Mouse (Mus musculus) CH12.LX (cell line): ENCODE results near the gene Ndufb5. TPM values are rescaled to one million over a fixed set of nuclear protein-coding genes. Genes with fewer than 3 reads are reported as not detected.
A peak's percentile ranks its signal among the peaks of the same experiment; 100 is the strongest.

ENCODE experiments used
- DNase-seq: peaks from one replicate; pipeline ENCODE4 v3.0.0-alpha.2; 2013; ENCODE audit errors: extremely low read depth
- H3K27ac ChIP-seq: 2 replicates; pipeline ENCODE4 v1.5.1; 2012; ENCODE audit warnings: low read depth, mild to moderate bottlenecking, control low read depth, moderate library complexity; ENCODE audit not compliant: insufficient read depth
- H3K27me3 ChIP-seq: replicated peaks from 2 replicates; pipeline ENCODE3; 2012; ENCODE audit warnings: inconsistent platforms
- H3K36me3 ChIP-seq, 2 experiments: replicated peaks in 1 of 2; 2 replicates each; pipeline versions ENCODE3 to v1.6.1; 2012; ENCODE audit warnings: inconsistent platforms in 1 of 2, low read length in 1 of 2, mild to moderate bottlenecking in 1 of 2, mixed read lengths in 1 of 2, moderate library complexity in 1 of 2; ENCODE audit not compliant: control insufficient read depth in 1 of 2, insufficient read depth in 1 of 2
- H3K4me1 ChIP-seq, 2 experiments: 2 replicates each; pipeline ENCODE4 v1.6.1; 2012; ENCODE audit warnings: inconsistent platforms in 1 of 2, moderate library complexity in 1 of 2; ENCODE audit not compliant: insufficient read depth in 2 of 2, control insufficient read depth in 1 of 2
- H3K4me2 ChIP-seq: 2 replicates; pipeline ENCODE4 v1.6.1; 2012; ENCODE audit warnings: low read depth, mild to moderate bottlenecking, control low read depth; ENCODE audit not compliant: poor library complexity, insufficient read depth, severe bottlenecking
- H3K4me3 ChIP-seq, 3 experiments: fragments of 150-350 bp in 1 of 3; sonication (generic) in 1 of 3; replicated peaks in 1 of 3; 2 replicates each; pipeline versions ENCODE3 to v1.5.1; 2011 to 2012; ENCODE audit warnings: low read depth in 2 of 3, low read length in 2 of 3, mild to moderate bottlenecking in 2 of 3, moderate library complexity in 2 of 3, control low read depth in 1 of 3, improper control_type of control experiment in 1 of 3, inconsistent platforms in 1 of 3, mixed read lengths in 1 of 3; ENCODE audit not compliant: poor library complexity in 1 of 3
- H3K79me2 ChIP-seq: replicated peaks from 2 replicates; pipeline ENCODE4 v1.6.1; 2012; ENCODE audit warnings: mild to moderate bottlenecking, moderate library complexity; ENCODE audit not compliant: control insufficient read depth, poor library complexity, insufficient read depth, severe bottlenecking; ENCODE audit errors: extremely low read depth
- H3K9ac ChIP-seq: 2 replicates; pipeline ENCODE4 v1.6.1; 2012; ENCODE audit warnings: low read depth, mild to moderate bottlenecking, control low read depth, moderate library complexity; ENCODE audit not compliant: insufficient read depth
- H3K9me3 ChIP-seq: replicated peaks from 2 replicates; pipeline ENCODE3; 2012; ENCODE audit warnings: low read length, inconsistent platforms, mixed read lengths
- BHLHE40 ChIP-seq: IDR thresholded peaks from 2 replicates; pipeline ENCODE4 v1.6.1; 2011; ENCODE audit warnings: mild to moderate bottlenecking, low read depth, low read length, improper control_type of control experiment
- CHD1 ChIP-seq: IDR thresholded peaks from 2 replicates; pipeline ENCODE4 v1.6.1; 2012; ENCODE audit warnings: low read depth, low read length, improper control_type of control experiment, inconsistent platforms
- CHD2 ChIP-seq: IDR thresholded peaks from 2 replicates; pipeline ENCODE4 v1.6.1; 2011; ENCODE audit warnings: low read length, improper control_type of control experiment
- CTCF ChIP-seq, 2 experiments: IDR thresholded peaks in 1 of 2; conservative IDR thresholded peaks in 1 of 2; 2 replicates each; pipeline ENCODE4 v1.5.1; 2011 to 2012; ENCODE audit warnings: low read depth in 2 of 2, low read length in 2 of 2, improper control_type of control experiment in 1 of 2, inconsistent platforms in 1 of 2, mild to moderate bottlenecking in 1 of 2, moderate library complexity in 1 of 2
- E2F4 ChIP-seq: IDR thresholded peaks from 2 replicates; pipeline ENCODE4 v1.6.1; 2011; ENCODE audit warnings: low read depth, low read length, improper control_type of control experiment; ENCODE audit not compliant: insufficient replicate concordance
- ELF1 ChIP-seq: IDR thresholded peaks from 2 replicates; pipeline ENCODE4 v1.6.1; 2014; ENCODE audit warnings: low read depth, mild to moderate bottlenecking, inconsistent platforms, low read length, improper control_type of control experiment
- EP300 ChIP-seq: IDR thresholded peaks from 2 replicates; pipeline ENCODE4 v1.6.1; 2011; ENCODE audit warnings: low read length, improper control_type of control experiment
- ETS1 ChIP-seq: conservative IDR thresholded peaks from 2 replicates; pipeline ENCODE4 v1.6.1; 2012; ENCODE audit warnings: low read depth, mild to moderate bottlenecking, inconsistent platforms, low read length, improper control_type of control experiment, moderate library complexity
- GABPA ChIP-seq: IDR thresholded peaks from 2 replicates; pipeline ENCODE4 v1.6.1; 2012; ENCODE audit warnings: low read depth, low read length, improper control_type of control experiment, inconsistent platforms; ENCODE audit not compliant: insufficient replicate concordance
- HCFC1 ChIP-seq: IDR thresholded peaks from 2 replicates; pipeline ENCODE4 v1.6.1; 2012; ENCODE audit warnings: low read depth, mild to moderate bottlenecking, inconsistent platforms, low read length, improper control_type of control experiment
- IRF4 ChIP-seq: IDR thresholded peaks from 2 replicates; pipeline ENCODE4 v1.6.1; 2014; ENCODE audit warnings: low read depth, mild to moderate bottlenecking, inconsistent platforms, low read length, improper control_type of control experiment
- JUN ChIP-seq: IDR thresholded peaks from 2 replicates; pipeline ENCODE4 v1.6.1; 2011; ENCODE audit warnings: low read depth, mild to moderate bottlenecking, low read length, improper control_type of control experiment, moderate library complexity; ENCODE audit not compliant: insufficient read depth
- JUND ChIP-seq: conservative IDR thresholded peaks from 2 replicates; pipeline ENCODE4 v1.6.1; 2011; ENCODE audit warnings: low read depth, low read length, improper control_type of control experiment
- KAT2A ChIP-seq: IDR thresholded peaks from 2 replicates; pipeline ENCODE4 v1.6.1; 2012; ENCODE audit warnings: low read length, improper control_type of control experiment, inconsistent platforms; ENCODE audit not compliant: insufficient replicate concordance
- MAFK ChIP-seq: IDR thresholded peaks from 2 replicates; pipeline ENCODE4 v1.6.1; 2011; ENCODE audit warnings: low read length, improper control_type of control experiment; ENCODE audit not compliant: insufficient replicate concordance
- MAX ChIP-seq: IDR thresholded peaks from 2 replicates; pipeline ENCODE4 v1.6.1; 2011; ENCODE audit warnings: low read length, improper control_type of control experiment
- MAZ ChIP-seq: IDR thresholded peaks from 2 replicates; pipeline ENCODE4 v1.6.1; 2012; ENCODE audit warnings: low read depth, mild to moderate bottlenecking, inconsistent platforms, low read length, improper control_type of control experiment, moderate library complexity
- MEF2A ChIP-seq: IDR thresholded peaks from 2 replicates; pipeline ENCODE4 v1.6.1; 2014; ENCODE audit warnings: low read depth, mild to moderate bottlenecking, inconsistent platforms, low read length, improper control_type of control experiment, borderline replicate concordance
- MXI1 ChIP-seq: IDR thresholded peaks from 2 replicates; pipeline ENCODE4 v1.6.1; 2011; ENCODE audit warnings: mild to moderate bottlenecking, low read depth, low read length, improper control_type of control experiment
- MYC ChIP-seq: IDR thresholded peaks from 2 replicates; pipeline ENCODE4 v1.6.1; 2011; ENCODE audit warnings: low read depth, mild to moderate bottlenecking, improper control_type of control experiment, low read length
- NELFE ChIP-seq: IDR thresholded peaks from 2 replicates; pipeline ENCODE4 v1.6.1; 2011; ENCODE audit warnings: low read depth, low read length, improper control_type of control experiment
- NRF1 ChIP-seq: IDR thresholded peaks from 2 replicates; pipeline ENCODE4 v1.6.1; 2014; ENCODE audit warnings: low read depth, mild to moderate bottlenecking, inconsistent platforms, low read length, improper control_type of control experiment, moderate library complexity
- PAX5 ChIP-seq: IDR thresholded peaks from 2 replicates; pipeline ENCODE4 v1.6.1; 2012; ENCODE audit warnings: low read length, inconsistent platforms, mixed read lengths
- POLR2A ChIP-seq: IDR thresholded peaks from 2 replicates; pipeline ENCODE4 v1.6.1; 2011; ENCODE audit warnings: low read depth, mild to moderate bottlenecking, improper control_type of control experiment, low read length
- POLR2AphosphoS2 ChIP-seq: IDR thresholded peaks from 2 replicates; pipeline ENCODE4 v1.6.1; 2011; ENCODE audit warnings: low read depth, low read length, improper control_type of control experiment
- RAD21 ChIP-seq: IDR thresholded peaks from 2 replicates; pipeline ENCODE4 v1.6.1; 2011; ENCODE audit warnings: low read depth, mild to moderate bottlenecking, low read length, improper control_type of control experiment, moderate library complexity
- RCOR1 ChIP-seq: conservative IDR thresholded peaks from 2 replicates; pipeline ENCODE4 v1.6.1; 2012; ENCODE audit warnings: low read depth, mild to moderate bottlenecking, inconsistent platforms, low read length, improper control_type of control experiment
- SIN3A ChIP-seq: IDR thresholded peaks from 2 replicates; pipeline ENCODE4 v1.6.1; 2012; ENCODE audit warnings: low read length, improper control_type of control experiment, inconsistent platforms
- SMC3 ChIP-seq: IDR thresholded peaks from 2 replicates; pipeline ENCODE4 v1.6.1; 2011; ENCODE audit warnings: low read depth, low read length, improper control_type of control experiment
- TBP ChIP-seq: conservative IDR thresholded peaks from 2 replicates; pipeline ENCODE4 v1.6.1; 2011; ENCODE audit warnings: low read depth, low read length, improper control_type of control experiment
- UBTF ChIP-seq: IDR thresholded peaks from 2 replicates; pipeline ENCODE4 v1.6.1; 2012; ENCODE audit warnings: low read depth, mild to moderate bottlenecking, inconsistent platforms, low read length, improper control_type of control experiment, moderate library complexity
- USF1 ChIP-seq: IDR thresholded peaks from 2 replicates; pipeline ENCODE4 v1.6.1; 2014; ENCODE audit warnings: low read depth, mild to moderate bottlenecking, inconsistent platforms, low read length, improper control_type of control experiment
- USF2 ChIP-seq: conservative IDR thresholded peaks from 2 replicates; pipeline ENCODE4 v1.6.1; 2011; ENCODE audit warnings: low read depth, low read length, improper control_type of control experiment
- ZC3H11A ChIP-seq: IDR thresholded peaks from 2 replicates; pipeline ENCODE4 v1.6.1; 2012; ENCODE audit warnings: low read depth, mild to moderate bottlenecking, inconsistent platforms, low read length, improper control_type of control experiment
- ZKSCAN1 ChIP-seq: IDR thresholded peaks from 2 replicates; pipeline ENCODE4 v1.6.1; 2012; ENCODE audit warnings: low read depth, inconsistent platforms, low read length, improper control_type of control experiment, borderline replicate concordance
- ZMIZ1 ChIP-seq: IDR thresholded peaks from 2 replicates; pipeline ENCODE4 v1.6.1; 2012; ENCODE audit warnings: low read depth, mild to moderate bottlenecking, inconsistent platforms, low read length, improper control_type of control experiment
- ZNF384 ChIP-seq: IDR thresholded peaks from 2 replicates; pipeline ENCODE4 v1.6.1; 2012; ENCODE audit warnings: low read depth, low read length, improper control_type of control experiment, inconsistent platforms
- dilution Hi-C: fragments of 300-500 bp; cut with MboI; formaldehyde crosslinking; loops from 2 replicates; pipeline ENCODE4 v1.14.3; 2020; ENCODE audit warnings: low sequenced_read_pairs; ENCODE audit not compliant: extremely low pct_unique_long_range_greater_than_20kb, extremely low pct_ligation_motif_present
- in situ Hi-C: fragments of 300-500 bp; cut with MboI; formaldehyde crosslinking; loops from 3 replicates; pipeline ENCODE4 v1.14.3; 2019; ENCODE audit warnings: low sequenced_read_pairs, low pct_ligation_motif_present, low pct_unique_long_range_greater_than_20kb, mixed read lengths
- polyA plus RNA-seq: library from polyadenylated mRNA; unstranded; fragments of >175 nt; gene quantifications from 2 replicates; pipeline ENCODE4 v1.2.1, GENCODE M21; 2012; ENCODE audit warnings: low read depth; ENCODE audit not compliant: insufficient read length
- total RNA-seq, 2 experiments: library from RNA; depleted of rRNA; stranded (reverse); fragments of 300-350 nt in 1 of 2; fragments of >200 nt in 1 of 2; gene quantifications; 2 replicates each; pipeline ENCODE4 v1.2.3; 2012 to 2014

Ndufb5 gene
- 175 and 179 TPM in 2 replicates for total RNA-seq (2012; rRNA removed)
- 427 and 467 TPM in 2 replicates for total RNA-seq (2014; rRNA removed)
- 145 and 163 TPM in 2 replicates for polyA plus RNA-seq

DNA sequence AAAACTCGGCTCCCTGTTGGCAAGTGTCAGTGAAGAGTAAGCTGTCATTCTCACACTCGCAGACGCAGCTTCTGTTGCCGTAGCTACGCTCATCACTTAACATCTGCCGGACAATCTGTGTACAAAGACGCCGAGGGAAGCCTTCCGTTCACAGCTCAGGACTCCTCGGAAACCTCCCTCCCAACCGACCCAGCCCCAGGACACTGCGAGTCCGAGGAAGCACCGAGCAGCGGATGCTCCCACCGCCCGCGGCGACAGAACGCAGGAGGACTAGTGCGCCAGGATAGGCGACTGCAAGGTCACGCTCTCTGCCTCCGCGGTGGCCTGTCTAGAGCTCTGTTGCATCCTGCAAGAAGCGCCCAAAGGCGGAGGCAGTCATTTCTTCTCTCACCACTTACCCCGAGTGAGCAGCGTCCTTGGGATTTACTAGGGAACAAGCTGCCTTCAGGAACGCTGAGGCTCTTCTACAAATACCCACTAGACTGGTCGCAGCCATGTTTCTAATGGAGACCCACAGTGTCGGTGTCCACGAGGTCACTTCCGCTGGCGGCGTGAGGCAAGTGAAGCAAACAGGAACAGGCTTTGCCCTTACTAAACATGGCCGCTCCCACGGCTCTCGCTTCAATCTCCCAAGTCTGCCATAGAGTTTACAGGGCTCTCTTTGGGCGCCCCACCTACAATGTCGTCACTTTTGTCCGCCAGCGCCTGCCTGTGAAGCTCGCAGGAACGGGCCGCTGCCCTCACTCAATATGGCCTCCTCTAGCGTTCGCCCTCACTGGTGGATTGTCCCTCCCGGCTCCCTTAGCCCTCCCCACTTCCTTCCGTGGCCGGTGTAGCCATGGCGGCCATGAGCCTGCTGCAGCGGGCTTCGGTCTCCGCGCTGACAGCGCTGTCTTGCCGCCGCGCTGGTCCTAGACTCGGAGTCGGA, at the start of gene Ndufb5:
TSS of gene Ndufb5 (plus strand) at position 747 of the 928 bp plus-strand sequence.
- Histone ChIP-seq H3K9ac (peak within 1 kb of the TSS; percentile 91), H3K36me3 (peaks cover 19 to 59% of the 10 kb centered on the region in 2 experiments), H3K4me2 (peak within 1 kb of the TSS; percentile 92), H3K4me1 (peaks cover 0 to 26% of the 10 kb centered on the region in 2 experiments; a peak in 3 of 4 replicates), H3K27ac (peak within 1 kb of the TSS; percentile 80), H3K4me3 (peak within 1 kb of the TSS; percentile 97 to 100 (median 97)), H3K9me3 (no peaks in the 10 kb centered on the region), H3K79me2 (peaks cover 32% of the 10 kb centered on the region), H3K27me3 (no peaks in the 10 kb centered on the region)
- peak; percentile 99 for DNase-seq
- dilution Hi-C loops: no loop called here
- in situ Hi-C loops: no loop called here
- TF ChIP-seq CHD1: no peak
- peak; percentile 25; the same call in 1 of the 2 replicates for TF ChIP-seq GABPA
- TF ChIP-seq SIN3A: peak; percentile 93; the same call in 1 of the 2 replicates
- no peak for TF ChIP-seq E2F4
- TF ChIP-seq MYC: peak; percentile 59
- peak; percentile 97 for TF ChIP-seq ELF1
- 0 out of 2 replicates have a peak, but pooled peaks have one; percentile 16 for TF ChIP-seq BHLHE40
- no peak for TF ChIP-seq RAD21
- TF ChIP-seq TBP: peak; percentile 60; the same call in 1 of the 2 replicates
- TF ChIP-seq MEF2A: peak; percentile 36; the same call in 1 of the 2 replicates
- TF ChIP-seq EP300: no peak
- peak; percentile 46; the same call in 1 of the 2 replicates for TF ChIP-seq CHD2
- peak; percentile 76; the same call in 1 of the 2 replicates for TF ChIP-seq MXI1
- no peak for TF ChIP-seq PAX5
- no peak for TF ChIP-seq JUND
- peak; percentile 97; the same call in 1 of the 2 replicates for TF ChIP-seq KAT2A
- peak; percentile 94 for TF ChIP-seq HCFC1
- TF ChIP-seq RCOR1: peak; percentile 68
- TF ChIP-seq POLR2AphosphoS2: 0 out of 2 replicates have a peak, but pooled peaks have one; percentile 32
- TF ChIP-seq ETS1: 0 out of 2 replicates have a peak, but pooled peaks have one; percentile 9
- peak; percentile 77 for TF ChIP-seq NELFE
- TF ChIP-seq SMC3: no peak
- peak; percentile 58; the same call in 1 of the 2 replicates for TF ChIP-seq ZMIZ1
- TF ChIP-seq NRF1: peak; percentile 82
- no peak; the same call in 1 of the 2 replicates for TF ChIP-seq MAZ
- no peak for TF ChIP-seq USF1
- TF ChIP-seq CTCF (conservative IDR thresholded peaks at IDR 0.05 in 1 of 2, IDR thresholded peaks at IDR 0.05 in 1 of 2; ENCODE audit: low read depth in 2 of 2, low read length in 2 of 2): no peak
- TF ChIP-seq UBTF: no peak
- no peak for TF ChIP-seq ZKSCAN1
- peak; percentile 23; the same call in 1 of the 2 replicates for TF ChIP-seq IRF4
- TF ChIP-seq MAFK: no peak
- no peak for TF ChIP-seq ZNF384
- no peak for TF ChIP-seq JUN
- no peak for TF ChIP-seq USF2
- TF ChIP-seq MAX: peak; percentile 81
- peak; percentile 89 for TF ChIP-seq POLR2A
- TF ChIP-seq ZC3H11A: no peak
